Mouse (Mus musculus) gonadal fat pad, adult 2 months (tissue): ENCODE data around the gene Rps15. TPM values are rescaled to one million over a fixed set of nuclear protein-coding genes. Genes with fewer than 3 reads are reported as not detected.
A peak's percentile ranks its signal among the peaks of the same experiment; 100 is the strongest.
"Not testable (repeated sequence)": the region's sequence is repeated elsewhere in the genome, so short reads cannot be mapped to it uniquely, and the experiment has no call there.

Experiments used
- DNase-seq: peaks from one replicate; pipeline ENCODE4 v3.0.0-alpha.2; 2012; ENCODE audit warnings: low read depth
- polyA plus RNA-seq: library from polyadenylated mRNA; depleted of rRNA; stranded (reverse); fragments of >200 nt; gene quantifications from 2 replicates; pipeline ENCODE4 v1.2.3, GENCODE M21; 2012; rRNA removed

Gene Rps15
- 1,514 and 1,586 TPM in 2 replicates for polyA plus RNA-seq

DNA sequence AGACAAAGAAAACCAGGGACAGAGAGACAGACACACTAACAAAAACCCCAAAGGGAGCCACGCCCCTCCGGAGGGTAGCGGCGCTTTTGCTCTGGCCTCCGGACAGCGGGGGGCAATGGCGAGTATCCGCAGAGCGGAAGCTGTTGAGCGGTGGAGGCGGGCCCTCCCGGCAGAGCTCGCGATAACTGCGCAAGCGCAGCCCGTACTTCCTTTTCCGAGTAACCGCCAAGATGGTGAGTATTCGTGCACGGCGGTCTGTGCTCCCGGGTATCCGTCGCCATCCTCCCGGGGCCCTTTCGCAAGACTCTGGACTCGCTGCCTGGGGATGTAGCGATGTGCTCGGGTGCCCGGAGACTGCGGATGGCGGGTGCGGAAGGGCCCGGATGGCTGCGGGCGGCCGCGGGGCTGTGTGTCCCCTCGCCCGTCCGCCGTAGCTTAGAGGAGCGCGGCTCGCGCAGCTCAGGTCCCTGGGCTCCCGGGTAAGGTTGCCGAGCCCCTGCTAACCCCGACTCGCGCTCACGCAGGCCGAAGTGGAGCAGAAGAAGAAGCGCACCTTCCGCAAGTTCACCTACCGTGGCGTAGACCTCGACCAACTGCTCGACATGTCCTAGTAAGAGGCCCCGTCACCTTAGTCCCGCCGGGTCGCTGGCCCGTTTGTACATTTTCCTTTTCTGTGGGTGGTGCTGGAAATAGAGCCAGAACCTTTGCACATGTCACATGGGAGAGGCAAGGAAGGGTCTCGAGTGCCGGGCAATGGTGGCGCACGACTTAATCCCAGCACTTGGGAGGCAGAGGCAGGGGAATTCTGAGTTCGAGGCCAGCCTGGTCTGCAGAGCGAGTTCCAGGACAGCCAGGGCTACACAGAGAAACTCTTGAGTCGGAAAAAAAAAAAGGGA is at the start of gene Rps15:
TSS of gene Rps15 (plus strand) at position 203 of the 896 bp plus-strand sequence.
- no peak for DNase-seq

DNA sequence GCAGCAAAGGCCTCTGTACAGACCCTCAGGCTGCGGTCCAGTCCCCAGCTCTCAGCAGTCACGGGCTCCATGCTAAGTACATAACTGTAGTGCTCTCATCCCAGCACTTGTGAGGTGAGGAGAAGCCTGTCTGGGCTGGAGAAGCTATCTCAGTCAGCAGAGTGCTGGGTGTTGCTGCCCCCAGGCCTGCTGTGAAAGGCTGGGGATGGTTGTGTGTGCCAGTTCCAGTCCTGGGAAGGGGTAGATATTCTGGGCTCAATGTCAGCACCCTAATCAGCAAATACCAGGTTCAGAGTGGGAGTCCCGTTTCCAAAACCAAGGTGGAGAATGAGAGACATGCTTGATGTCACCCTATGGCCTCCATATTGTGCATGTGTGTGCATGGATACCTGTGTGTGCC is 49.6 kb upstream of the Rps15 start:
- no peak for DNase-seq

- no peak for DNase-seq
These were observed 47.4 kb upstream of the Rps15 start for GRCm38 (mm10) chr10:80244791-80245399.

GRCm38 (mm10) chr10:80245600-80245999 is 46.7 kb upstream of the Rps15 start:
- no peak for DNase-seq

GRCm38 (mm10) chr10:80247849-80248248 is 44.4 kb upstream of the Rps15 start:
- DNase-seq, result no peak

GRCm38 (mm10) chr10:80248437-80248836 is 43.8 kb upstream of the Rps15 start:
- DNase-seq, result not testable (repeated sequence)

GRCm38 (mm10) chr10:80248971-80249640 is 43.1 kb upstream of the Rps15 start, which contains the start of gene Ndufs7:
Ndufs7 (plus strand) TSS chr10:80249121.
- DNase-seq, result peak; percentile 58

GRCm38 (mm10) chr10:80250059-80250458 is 42.2 kb upstream of the Rps15 start:
- no peak for DNase-seq

- DNase-seq, result no peak
These were observed 41.7 kb upstream of the Rps15 start for GRCm38 (mm10) chr10:80250573-80250972.

- DNase-seq, result no peak
These were observed 40.2 kb upstream of the Rps15 start for GRCm38 (mm10) chr10:80252011-80252410.

- DNase-seq, result no peak
These were observed 39.6 kb upstream of the Rps15 start for GRCm38 (mm10) chr10:80252493-80253274.

DNA sequence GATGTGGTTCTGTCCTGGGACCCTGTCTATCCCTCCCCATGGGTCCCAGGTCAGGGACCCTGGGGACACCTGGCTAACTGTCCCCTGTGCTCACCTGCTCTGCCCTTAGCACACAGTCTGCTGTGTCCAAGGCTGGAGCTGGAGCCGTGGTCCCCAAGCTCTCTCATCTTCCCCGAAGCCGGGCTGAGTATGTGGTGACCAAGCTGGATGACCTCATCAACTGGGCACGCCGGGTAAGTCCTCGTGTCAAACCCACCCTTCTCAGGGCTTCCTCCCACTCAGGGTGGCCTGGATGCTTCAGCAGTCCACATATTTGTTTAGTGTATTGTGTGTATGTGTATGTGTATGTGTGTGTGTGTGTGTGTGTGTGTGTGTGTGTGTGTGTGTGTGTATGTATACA is 38.7 kb upstream of the Rps15 start:
- no peak for DNase-seq

DNA sequence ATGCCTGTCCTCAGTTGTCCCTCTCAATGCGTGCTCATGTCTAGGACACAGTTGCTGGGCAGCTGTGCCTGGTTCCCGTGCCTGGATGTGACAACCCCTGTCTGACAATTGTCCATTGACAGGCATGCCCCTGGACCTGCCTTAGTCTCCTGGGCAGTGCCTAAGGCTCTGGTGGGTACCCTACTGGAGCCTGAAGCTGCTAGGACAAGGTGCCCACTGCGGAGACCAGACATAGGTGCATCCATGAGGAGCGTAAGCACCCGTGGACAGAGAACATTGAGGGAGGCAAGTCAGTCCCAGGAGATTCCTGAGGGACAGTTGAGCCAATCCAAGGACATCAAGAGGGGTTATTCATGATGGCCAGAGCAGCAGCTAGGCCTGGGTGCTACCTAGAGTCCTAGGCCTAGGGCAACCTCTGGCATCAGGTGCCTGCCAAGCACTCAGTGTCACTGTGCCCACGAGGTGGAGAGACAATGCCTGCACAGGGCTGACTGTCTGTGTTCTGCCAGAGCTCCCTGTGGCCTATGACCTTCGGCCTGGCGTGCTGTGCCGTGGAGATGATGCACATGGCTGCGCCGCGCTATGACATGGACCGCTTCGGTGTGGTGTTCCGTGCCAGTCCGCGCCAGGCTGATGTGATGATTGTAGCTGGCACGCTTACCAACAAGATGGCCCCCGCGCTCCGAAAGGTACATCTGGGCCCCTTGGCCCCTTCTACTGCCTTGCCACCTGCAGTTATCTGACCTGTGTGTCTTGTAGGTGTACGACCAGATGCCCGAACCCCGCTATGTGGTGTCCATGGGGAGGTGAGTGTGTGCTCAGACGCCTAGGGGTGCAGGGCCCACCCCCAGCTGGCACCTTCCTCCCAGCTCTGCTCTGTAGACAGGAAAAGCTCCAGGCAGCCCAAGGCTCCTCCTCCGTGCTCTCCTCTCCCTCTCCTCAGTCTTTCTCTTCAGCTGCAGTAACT is 37.6 kb upstream of the Rps15 start:
- DNase-seq, result no peak

- no peak for DNase-seq
These were observed 36.2 kb upstream of the Rps15 start for GRCm38 (mm10) chr10:80255881-80256535.

- DNase-seq, result no peak
These were observed 34.3 kb upstream of the Rps15 start for GRCm38 (mm10) chr10:80257936-80258335.

DNA sequence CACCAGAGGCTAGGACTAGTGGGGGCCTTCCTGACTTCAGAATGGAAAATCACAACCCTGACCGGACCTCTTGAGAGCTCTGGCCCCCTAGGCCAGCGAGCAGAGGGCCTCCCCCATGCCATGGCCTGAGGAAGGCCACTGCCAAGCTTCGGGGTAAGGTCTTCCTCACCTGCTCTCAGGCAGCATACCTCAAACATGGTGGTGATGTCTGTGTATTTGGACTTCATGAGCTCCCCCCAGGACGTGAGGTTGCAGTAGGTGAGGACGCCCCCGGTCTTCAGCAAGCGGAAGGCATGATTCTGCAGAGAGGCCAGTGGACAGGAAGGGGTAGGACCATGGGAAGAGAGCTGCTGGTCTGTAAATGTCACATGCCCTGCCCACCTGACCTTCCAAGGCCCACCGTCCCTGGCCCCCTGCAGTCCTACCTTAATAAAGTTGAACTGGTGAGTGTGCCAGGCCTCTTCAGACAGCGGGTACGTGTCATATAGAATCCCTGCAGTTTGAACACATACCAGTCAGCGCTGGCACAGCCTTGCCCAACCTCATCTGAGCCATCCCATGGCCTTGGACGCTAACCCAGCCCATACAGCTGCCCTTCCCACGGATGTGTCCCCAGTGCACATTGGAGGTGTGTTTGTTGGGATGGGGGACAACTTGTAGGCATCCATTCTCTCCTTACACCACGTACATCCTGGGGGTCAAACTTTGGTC is 33.3 kb upstream of the Rps15 start:
- DNase-seq, result no peak

DNA sequence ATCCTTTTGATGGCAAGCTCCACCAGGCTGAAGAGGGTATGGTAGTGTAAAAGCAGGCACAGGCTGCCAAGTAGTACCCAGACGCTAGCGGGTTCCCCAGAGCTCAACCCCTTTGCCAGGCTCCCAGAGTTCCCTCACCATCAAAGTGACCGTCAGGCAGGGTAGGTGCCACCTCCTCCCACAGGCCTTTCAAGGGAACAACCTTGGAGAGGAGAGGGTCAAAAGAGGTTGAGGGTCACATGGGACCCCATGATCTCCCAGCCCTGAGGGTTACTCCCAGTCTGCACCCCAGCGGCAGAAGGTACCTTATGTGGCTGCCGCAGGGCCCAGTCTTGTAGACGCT is 32.8 kb upstream of the Rps15 start:
- DNase-seq, result no peak

- no peak for DNase-seq
These were observed 32.2 kb upstream of the Rps15 start for GRCm38 (mm10) chr10:80259861-80260641.
